Mouse (Mus musculus): Measurements from ENCODE around the gene Gpx6. TPM values are rescaled to one million over a fixed set of nuclear protein-coding genes. Genes with fewer than 3 reads are reported as not detected.

Gene Gpx6
- total RNA-seq, 2 experiments from 2014 or later = not detected

DNA sequence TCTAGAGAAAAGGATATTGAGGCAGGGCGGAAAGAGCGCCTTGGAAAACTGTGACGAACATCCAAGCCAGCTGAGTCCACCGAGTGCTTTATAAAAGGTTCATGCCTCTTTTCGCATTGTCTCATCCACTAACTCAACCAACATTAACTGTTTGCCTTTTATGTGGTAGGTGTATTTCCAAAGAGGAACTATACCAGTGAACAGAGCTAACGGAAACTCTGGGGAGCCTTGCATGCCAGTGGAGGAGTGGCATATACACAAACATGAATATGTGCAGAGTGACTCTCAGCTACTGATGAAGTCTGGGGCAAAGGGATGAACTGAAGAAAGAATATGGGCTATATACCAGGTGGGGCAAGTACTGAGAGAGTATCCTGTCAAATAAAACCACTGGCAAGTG is 11.5 kb downstream of the Gpx6 start:
- no peak for DNase-seq (ENCODE audit: low spot score)

DNA sequence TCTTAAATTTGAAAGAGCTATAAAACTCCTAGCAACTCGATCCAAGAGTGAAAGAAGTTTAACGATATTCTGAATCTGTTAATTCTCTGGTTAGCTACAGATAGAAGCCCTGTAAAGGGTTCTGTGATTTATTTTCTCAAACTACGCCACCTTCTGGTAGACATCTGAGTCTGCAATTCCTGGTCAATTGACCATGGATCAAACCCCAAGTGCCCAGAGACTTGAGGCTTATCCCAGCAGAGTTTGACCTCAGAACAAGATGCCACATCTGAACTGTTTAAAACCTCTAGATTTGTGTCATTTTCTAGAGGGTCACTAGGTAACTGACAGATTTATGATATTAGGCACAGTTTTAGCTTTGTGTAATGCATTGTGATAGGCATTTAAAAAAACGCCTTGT is 14.3 kb downstream of the Gpx6 start:
- DNase-seq (ENCODE audit: low spot score) = no peak

GRCm38 (mm10) chr13:21326657-21327211 is 14.8 kb downstream of the Gpx6 start:
- peak; percentile 68 for DNase-seq (ENCODE audit: low spot score)

GRCm38 (mm10) chr13:21327424-21327823 is 15.5 kb downstream of the Gpx6 start:
- DNase-seq (ENCODE audit: low spot score) = no peak

DNA sequence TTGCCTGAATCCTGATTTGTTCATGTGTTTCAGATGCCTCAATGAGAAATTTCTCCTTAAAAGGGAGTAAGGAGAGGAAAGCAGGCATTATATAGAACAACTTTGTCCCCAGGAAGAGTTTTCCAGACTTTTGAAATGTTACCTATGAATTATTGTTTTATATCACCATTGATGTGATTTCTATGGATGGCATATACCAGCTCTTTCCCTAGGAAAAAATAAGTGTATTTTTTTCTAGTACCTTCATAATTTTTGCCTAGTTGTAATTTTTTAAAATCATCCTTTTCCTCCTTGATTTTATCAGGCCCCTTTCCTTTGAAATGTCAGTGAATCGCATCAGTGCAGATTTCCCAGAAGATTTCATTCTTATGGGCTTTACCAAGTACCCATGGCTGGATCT is 34.7 kb downstream of the Gpx6 start, which contains the start of gene Olfr1367:
Olfr1367 (plus strand) TSS at position 301 of the 400 bp plus-strand sequence.
- no peak for DNase-seq (ENCODE audit: low spot score)

DNA sequence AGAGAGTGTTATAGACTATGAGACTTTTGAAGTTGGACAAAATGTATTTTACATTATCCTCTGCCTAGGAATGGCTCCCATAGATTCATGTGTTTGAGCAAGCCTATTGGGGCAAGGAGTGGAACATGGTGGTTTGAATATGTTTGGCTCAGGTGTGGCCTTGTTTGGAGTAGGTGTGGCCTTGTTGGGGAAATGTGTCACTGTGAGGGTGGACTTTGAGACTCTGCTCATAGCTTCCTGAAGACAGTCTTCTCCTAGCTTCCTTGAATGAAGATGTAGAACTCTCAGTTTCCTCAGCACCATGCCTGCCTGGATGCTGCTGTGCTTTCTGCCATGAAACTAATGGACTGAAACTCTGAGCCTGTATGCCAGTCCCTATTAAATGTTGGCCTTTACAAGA is 38.7 kb downstream of the Gpx6 start:
- DNase-seq (ENCODE audit: low spot score) = no peak

DNA sequence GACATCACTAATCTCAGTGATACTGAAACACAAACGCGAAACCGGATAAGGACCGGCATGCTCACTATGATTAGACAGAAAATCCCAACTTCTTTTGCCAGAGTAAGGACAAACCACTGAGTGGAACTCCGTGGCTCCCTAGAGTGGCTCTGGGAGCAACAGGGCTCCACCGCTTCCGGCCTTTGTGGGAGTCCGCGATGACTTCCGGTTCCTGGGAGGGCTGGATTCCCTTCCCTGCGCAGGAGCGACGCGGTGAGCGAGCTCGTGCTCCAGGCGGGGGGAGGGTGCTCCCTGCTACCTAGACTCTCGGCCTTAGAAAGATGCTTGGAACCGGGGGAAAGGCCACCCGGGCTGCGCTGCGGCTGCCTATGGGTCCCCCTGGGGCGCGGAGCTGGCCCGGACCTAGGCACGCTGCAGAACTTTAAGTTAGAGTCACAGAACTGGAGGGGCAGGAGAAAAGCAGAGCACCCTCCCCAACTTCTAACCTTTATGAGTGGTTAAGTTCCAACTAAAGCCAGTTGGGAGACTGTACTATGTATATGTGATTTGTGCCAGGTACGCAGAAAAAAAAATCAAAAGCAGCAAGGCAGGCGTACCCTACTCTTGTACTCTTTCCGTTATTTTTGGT is 50.8 kb downstream of the Gpx6 start, which contains the start of gene Zscan12:
Zscan12 (plus strand) TSS at position 200 of the 628 bp plus-strand sequence.
- peak; percentile 91 for DNase-seq (ENCODE audit: low spot score)

DNA sequence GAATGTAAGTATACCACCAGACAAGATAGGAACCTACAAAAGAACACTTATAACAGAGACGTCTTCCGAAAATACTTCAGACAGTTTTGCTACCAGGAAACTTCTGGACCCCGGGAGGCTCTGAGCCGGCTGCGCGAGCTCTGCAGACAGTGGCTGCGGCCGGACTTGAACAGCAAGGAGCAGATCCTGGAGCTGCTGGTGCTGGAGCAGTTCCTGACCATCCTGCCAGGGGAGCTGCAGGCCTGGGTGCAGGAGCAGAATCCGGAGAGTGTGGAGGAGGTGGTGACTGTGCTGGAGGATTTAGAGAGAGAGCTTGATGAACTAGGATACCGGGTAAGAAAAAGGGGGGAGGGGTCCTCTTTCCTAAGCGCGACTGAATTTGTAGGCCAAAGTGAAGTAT is 51.8 kb downstream of the Gpx6 start:
- DNase-seq (ENCODE audit: low spot score) = no peak

- no peak for DNase-seq (ENCODE audit: low spot score)
Observed at GRCm38 (mm10) chr13:21366635-21367034, 54.7 kb downstream of the Gpx6 start.

Other genes with a start within 250 kb of the Gpx6 start
- not detected for gene Olfr1370, start 237.2 kb upstream of the Gpx6 start, total RNA-seq (2021)
- not detected for gene Olfr1369-ps1, start 200.6 kb upstream of the Gpx6 start, total RNA-seq (2021)
- not detected for gene Olfr263, start 182.5 kb upstream of the Gpx6 start, total RNA-seq (2021)
- gene Olfr1368, start 166.3 kb upstream of the Gpx6 start, total RNA-seq (2021) = not detected
- gene Trim27, start 132.7 kb upstream of the Gpx6 start, total RNA-seq (2021) = 10 to 100 TPM; 21.0 to 22.0 TPM
- gene Gpx5, start 19.4 kb upstream of the Gpx6 start, total RNA-seq (2021) = not detected
- gene Olfr1367, start 34.8 kb downstream of the Gpx6 start, total RNA-seq (2021) = not detected
- 1 to 10 TPM; 6.8 to 7.6 TPM for gene Zscan12, start 50.7 kb downstream of the Gpx6 start, total RNA-seq (2021)
- gene Zkscan3, start 90.6 kb downstream of the Gpx6 start, total RNA-seq (2021) = 10 to 100 TPM; 13.0 to 17.0 TPM
- gene Pgbd1, start 128.9 kb downstream of the Gpx6 start, total RNA-seq (2021) = under 1 TPM; 0.31 to 0.39 TPM
- gene Zscan26, start 141.6 kb downstream of the Gpx6 start, total RNA-seq (2021) = 10 to 100 TPM; 13.1 to 14.1 TPM
- under 1 TPM; 0.19 to 0.21 TPM for gene Nkapl, start 156.4 kb downstream of the Gpx6 start, total RNA-seq (2021)
- under 1 TPM; 0.40 to 0.73 TPM for gene Zkscan4, start 166.8 kb downstream of the Gpx6 start, total RNA-seq (2021)
- gene Gm10065, start 167.3 kb downstream of the Gpx6 start, total RNA-seq (2021) = not detected
- 10 to 100 TPM; 22.8 to 23.3 TPM for gene AK157302, start 183.1 kb downstream of the Gpx6 start, total RNA-seq (2021)
- 100 to 1,000 TPM; 144 to 150 TPM for gene Gm11273, start 189.3 kb downstream of the Gpx6 start, total RNA-seq (2021)
- gene Zkscan8, start 219.0 kb downstream of the Gpx6 start, total RNA-seq (2021) = 1 to 10 TPM; 6.2 to 6.3 TPM
- gene Olfr1366, start 230.7 kb downstream of the Gpx6 start, total RNA-seq (2021) = not detected
- gene Olfr1535, start 247.8 kb downstream of the Gpx6 start, total RNA-seq (2021) = not detected